Mouse (Mus musculus) heart, embryonic 13.5 days (tissue): ENCODE data around the gene Zfp428. TPM values are rescaled to one million over a fixed set of nuclear protein-coding genes. Genes with fewer than 3 reads are reported as not detected.
A peak's percentile ranks its signal among the peaks of the same experiment; 100 is the strongest.

ENCODE experiments used
- ATAC-seq: fragments of 200-750 bp; cut with Nextera tagmentation; 2 replicates; pipeline ENCODE4 v1.8.0; 2017; ENCODE audit warnings: moderate TSS enrichment; ENCODE audit not compliant: insufficient number of reproducible peaks, low FRiP score, low TSS enrichment; ENCODE audit errors: extremely low read depth
- H3K27ac ChIP-seq: fragments of 300-500 bp; sonication (generic); replicated peaks from 2 replicates; pipeline ENCODE4 v1.5.1; 2015; ENCODE audit warnings: moderate library complexity, mild to moderate bottlenecking, inconsistent platforms
- H3K27me3 ChIP-seq: fragments of 300-500 bp; sonication (generic); replicated peaks from 2 replicates; pipeline ENCODE4 v1.6.1; 2015; ENCODE audit warnings: mild to moderate bottlenecking, inconsistent platforms
- H3K36me3 ChIP-seq: fragments of 300-500 bp; sonication (generic); 2 replicates; pipeline ENCODE4 v1.6.1; 2015; ENCODE audit warnings: mild to moderate bottlenecking, inconsistent platforms
- H3K4me1 ChIP-seq: fragments of 300-500 bp; sonication (generic); 2 replicates; pipeline ENCODE4 v1.6.1; 2015; ENCODE audit warnings: inconsistent platforms
- H3K4me2 ChIP-seq: fragments of 300-500 bp; sonication (generic); 2 replicates; pipeline ENCODE4 v1.6.1; 2015; ENCODE audit warnings: inconsistent platforms, mild to moderate bottlenecking, moderate library complexity
- H3K4me3 ChIP-seq: fragments of 300-500 bp; sonication (generic); 2 replicates; pipeline ENCODE4 v1.5.1; 2015; ENCODE audit warnings: moderate library complexity, mild to moderate bottlenecking, inconsistent platforms
- H3K9ac ChIP-seq: fragments of 300-500 bp; sonication (generic); 2 replicates; pipeline ENCODE4 v1.6.1; 2015; ENCODE audit warnings: inconsistent platforms, mild to moderate bottlenecking, moderate library complexity
- H3K9me3 ChIP-seq: fragments of 300-500 bp; sonication (generic); 2 replicates; pipeline ENCODE4 v1.6.1; 2016; ENCODE audit warnings: inconsistent platforms
- WGBS: fragments of 180-500 bp; shearing (Covaris S2); methylation state at CpG from one replicate; pipeline ENCODE4 v1.1.7; 2015; ENCODE audit warnings: mixed read lengths; 5-methylcytosine and 5-hydroxymethylcytosine counted together
- polyA plus RNA-seq: library from polyadenylated mRNA; unstranded; fragments of >200 nt; fragmentation: Nextera tagmentation; extraction: Ambion mirVana; gene quantifications from 2 replicates; pipeline ENCODE4 v1.2.1, GENCODE M21; 2015

The Zfp428 gene
- polyA plus RNA-seq, 1 experiment from 2014 or later = 32.9 TPM

DNA sequence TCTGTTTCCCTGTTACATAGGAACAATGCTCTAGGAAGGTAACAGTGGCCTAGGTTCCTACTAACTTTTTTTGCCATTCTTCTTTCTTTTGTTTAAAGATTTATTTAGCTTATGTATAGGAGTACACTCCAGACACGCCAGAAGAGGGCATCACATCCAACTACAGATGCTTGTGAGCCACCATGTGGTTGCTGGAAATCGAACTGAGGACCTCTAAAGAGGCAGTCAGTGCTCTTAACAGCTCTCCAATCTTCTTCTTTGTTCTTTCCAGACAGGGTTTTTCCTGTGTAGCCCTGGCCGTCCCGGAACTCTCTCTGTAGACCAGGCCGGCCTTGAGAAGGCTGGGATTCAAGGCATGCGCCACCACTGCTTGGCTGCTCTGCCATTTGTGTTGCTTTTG lies 18.2 kb downstream of the Zfp428 start:
- H3K27ac ChIP-seq = no peak overlapping the region
- peaks cover 6% of the 10 kb centered on the region for H3K4me1 ChIP-seq
- peaks cover 3% of the 10 kb centered on the region; the same call in 1 of the 2 replicates for H3K27me3 ChIP-seq
- no peak overlapping the region for H3K4me2 ChIP-seq
- no peaks in the 10 kb centered on the region for H3K36me3 ChIP-seq
- ATAC-seq = no peak
- no peak overlapping the region for H3K4me3 ChIP-seq
- H3K9ac ChIP-seq = no peak overlapping the region
- 68% methylated on average over 6 of the region's 6 CpGs for WGBS
- H3K9me3 ChIP-seq = no peaks in the 10 kb centered on the region

DNA sequence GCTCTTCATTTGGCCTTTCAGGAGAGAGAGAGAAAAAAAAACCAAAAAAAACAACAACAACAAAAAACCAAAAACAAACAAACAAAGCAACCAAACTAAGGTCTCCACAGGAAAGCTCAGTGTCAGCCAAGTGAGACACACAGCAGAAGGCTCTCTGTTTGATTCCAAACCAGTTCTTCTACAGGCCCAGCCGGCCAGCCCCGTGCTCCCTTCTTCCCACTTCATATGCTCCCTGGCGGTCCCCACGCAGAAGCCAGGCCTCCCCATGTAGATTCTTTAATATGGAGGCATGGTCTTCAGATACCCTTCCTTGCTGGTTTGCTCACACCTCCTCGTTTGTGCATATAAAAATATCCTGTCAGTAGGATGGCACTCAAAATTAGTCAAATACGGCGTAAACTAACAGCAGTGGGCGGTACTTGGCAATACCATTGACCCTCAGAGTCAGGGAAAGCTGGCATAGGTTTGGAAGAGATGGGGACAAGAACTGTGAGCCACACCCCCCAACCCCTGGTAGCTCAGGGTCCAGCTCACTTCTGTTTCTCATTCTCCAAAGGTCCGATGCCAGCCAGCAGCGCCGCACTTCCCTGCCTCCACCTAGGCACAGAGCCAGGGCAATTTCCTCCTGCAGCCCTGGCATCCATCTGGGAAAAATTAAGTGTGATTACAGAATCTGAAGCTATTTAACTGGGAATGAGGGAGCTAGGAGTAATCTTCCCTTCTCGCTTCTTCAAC lies 19.0 kb downstream of the Zfp428 start:
- Histone ChIP-seq H3K27me3 (peaks cover 3% of the 10 kb centered on the region; the same call in 1 of the 2 replicates), H3K27ac (no peak overlapping the region), H3K36me3 (no peaks in the 10 kb centered on the region), H3K4me2 (no peak overlapping the region), H3K9ac (no peak overlapping the region), H3K4me1 (peaks cover 6% of the 10 kb centered on the region), H3K4me3 (no peak overlapping the region), H3K9me3 (no peaks in the 10 kb centered on the region)
- 80% methylated on average over 12 of the region's 12 CpGs for WGBS
- no peak for ATAC-seq

DNA sequence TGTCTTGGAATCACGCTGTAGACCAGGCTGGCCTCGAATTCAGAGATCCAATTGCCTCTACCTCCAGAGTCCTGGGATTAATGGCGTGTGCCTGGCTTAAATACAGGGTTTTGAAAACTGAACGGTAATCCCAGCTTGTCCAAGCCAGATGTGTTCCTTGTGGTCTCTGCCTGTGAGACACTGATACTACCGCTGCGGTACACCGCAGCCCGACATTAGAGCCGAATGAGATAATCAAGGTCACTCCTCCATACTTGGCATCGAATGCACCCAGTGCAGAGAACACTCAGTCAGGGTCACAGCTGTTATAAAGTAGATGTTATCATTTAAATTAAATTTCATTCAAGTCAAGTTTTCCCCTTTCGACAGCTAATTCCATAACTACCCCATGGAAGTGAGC lies 22.1 kb downstream of the Zfp428 start:
- H3K27ac ChIP-seq = no peak overlapping the region

DNA sequence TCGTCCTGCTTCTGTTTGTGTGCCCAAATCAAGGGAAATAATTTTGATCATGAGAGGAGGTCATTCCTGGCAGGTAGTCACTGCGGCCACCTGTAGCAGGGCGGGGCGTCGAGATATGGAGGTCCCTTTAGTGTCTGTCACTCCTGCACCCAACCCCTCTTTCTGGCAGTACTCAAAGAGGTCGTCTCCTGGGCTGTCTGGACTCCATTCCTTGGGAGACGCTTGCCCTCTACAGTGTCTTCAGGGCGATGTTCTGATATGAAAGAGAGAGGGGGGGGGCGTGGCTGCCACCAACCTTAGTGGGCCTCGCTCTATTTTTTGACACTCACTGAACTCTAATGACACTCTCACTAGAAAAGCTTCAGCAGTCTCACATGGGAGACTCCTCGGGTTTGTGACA lies 22.8 kb downstream of the Zfp428 start:
- peak overlapping the region; percentile 83 for H3K9ac ChIP-seq
- no peaks in the 10 kb centered on the region for H3K9me3 ChIP-seq
- peaks cover 14% of the 10 kb centered on the region for H3K27me3 ChIP-seq
- peak overlapping the region; percentile 87 for H3K4me2 ChIP-seq
- WGBS = 43% methylated on average over 11 of the region's 11 CpGs
- H3K4me3 ChIP-seq = peak overlapping the region; percentile 62
- H3K4me1 ChIP-seq = peaks cover 27% of the 10 kb centered on the region
- peaks cover 24% of the 10 kb centered on the region for H3K36me3 ChIP-seq
- peak overlapping the region; percentile 85 for H3K27ac ChIP-seq
- ATAC-seq = no peak

More for the DNA sequence above, 22.1 kb downstream of the Zfp428 start:
- H3K4me1 ChIP-seq = peaks cover 19% of the 10 kb centered on the region
- 0 out of 2 replicates have a peak overlapping the region, but pooled peaks have one; percentile 62 for H3K4me3 ChIP-seq
- peaks cover 10% of the 10 kb centered on the region for H3K27me3 ChIP-seq
- ATAC-seq = no peak
- H3K9me3 ChIP-seq = no peaks in the 10 kb centered on the region
- 88% methylated on average over 11 of the region's 11 CpGs for WGBS
- H3K4me2 ChIP-seq = no peak overlapping the region
- H3K9ac ChIP-seq = no peak overlapping the region
- H3K36me3 ChIP-seq = peaks cover 17% of the 10 kb centered on the region

DNA sequence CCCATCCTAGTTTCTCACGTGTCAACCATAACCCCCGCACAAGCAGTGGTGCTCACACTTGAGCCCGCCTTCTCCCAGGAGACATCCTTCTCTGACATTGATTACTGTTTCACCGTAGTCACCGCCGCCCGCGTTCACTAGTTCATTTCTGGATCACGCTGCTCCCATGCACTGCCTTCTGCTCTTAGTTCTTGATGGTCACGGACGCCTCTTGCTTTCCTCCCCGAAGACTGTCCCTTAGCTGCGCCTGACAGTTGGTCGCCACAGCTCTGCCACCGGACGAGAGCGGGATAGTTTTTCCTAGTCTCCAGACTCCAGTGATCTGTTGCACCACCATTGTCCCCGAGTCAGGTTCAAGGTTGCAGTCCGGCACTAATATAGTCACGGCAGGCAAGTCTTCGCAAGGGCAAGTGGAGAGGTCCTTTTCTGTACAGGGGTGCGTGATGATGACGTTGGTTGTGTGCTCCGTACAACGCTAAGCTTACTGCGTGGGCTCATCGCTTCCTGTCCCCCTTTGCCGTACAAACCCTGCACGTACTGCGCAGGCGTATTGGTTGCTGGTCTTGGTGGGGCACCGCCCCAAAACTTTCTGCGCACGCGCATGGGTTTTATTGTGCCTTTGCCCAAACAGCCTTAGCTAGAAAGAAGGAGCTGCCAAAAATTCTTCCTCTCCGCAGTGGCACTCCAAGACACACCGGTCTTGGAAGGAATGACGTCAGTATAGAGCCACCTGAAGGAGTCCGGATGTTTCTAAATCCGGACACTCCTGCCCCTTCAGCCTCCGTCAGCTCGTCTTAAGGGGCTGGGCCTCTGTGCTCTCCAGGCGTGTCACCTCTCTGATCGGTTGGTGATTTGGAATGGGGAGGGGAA lies 23.5 kb downstream of the Zfp428 start, which contains the start of gene Irgq:
Irgq (plus strand) TSS at position 628 of the 870 bp plus-strand sequence.
- under 1% methylated on average over 44 of the region's 44 CpGs for WGBS
- H3K27ac ChIP-seq = peak within 1 kb of the TSS; percentile 85
- peaks cover 27% of the 10 kb centered on the region for H3K4me1 ChIP-seq
- H3K9me3 ChIP-seq = no peaks in the 10 kb centered on the region
- H3K9ac ChIP-seq = peak within 1 kb of the TSS; percentile 93
- H3K4me2 ChIP-seq = peak within 1 kb of the TSS; percentile 87
- H3K4me3 ChIP-seq = peak within 1 kb of the TSS; percentile 62
- peak; percentile 85 for ATAC-seq
- peaks cover 14% of the 10 kb centered on the region for H3K27me3 ChIP-seq
- peaks cover 32% of the 10 kb centered on the region for H3K36me3 ChIP-seq

DNA sequence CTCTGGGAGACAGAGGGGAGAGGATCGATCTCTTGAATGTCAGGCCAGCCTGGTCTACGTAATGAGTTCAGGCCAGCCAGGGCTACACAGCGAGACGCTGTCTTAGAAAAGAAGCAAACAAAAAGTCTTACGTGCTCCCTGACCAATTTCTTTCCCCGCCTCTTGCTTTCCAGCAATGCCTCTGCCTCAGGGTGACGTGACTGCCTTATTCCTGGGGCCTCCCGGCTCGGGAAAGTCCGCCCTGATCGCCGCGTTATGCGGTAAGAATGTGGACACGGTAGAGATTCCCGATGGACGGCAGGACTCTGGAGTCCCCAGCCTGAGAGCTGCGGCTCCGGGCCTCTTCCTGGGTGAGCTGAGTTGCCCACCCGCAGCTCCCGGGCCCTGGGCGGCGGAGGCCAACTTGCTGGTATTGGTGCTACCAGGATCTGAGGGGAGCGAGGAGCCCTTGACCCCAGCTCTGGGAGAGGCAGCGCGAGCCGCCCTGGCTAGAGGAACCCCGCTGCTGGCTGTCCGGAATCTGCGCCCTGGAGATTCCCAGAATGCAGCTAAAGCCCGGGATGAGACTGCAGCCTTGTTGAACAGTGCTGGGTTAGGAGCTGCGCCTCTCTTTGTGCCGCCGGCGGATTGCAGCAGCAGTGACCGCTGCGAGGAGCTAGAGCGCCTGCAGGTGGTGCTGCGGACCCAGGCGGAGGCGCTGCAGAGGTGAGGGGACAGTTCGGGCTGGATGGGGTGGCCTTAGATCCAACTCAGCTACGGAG lies 24.6 kb downstream of the Zfp428 start:
- 2% methylated on average over 43 of the region's 43 CpGs for WGBS
- H3K36me3 ChIP-seq = peaks cover 42% of the 10 kb centered on the region
- peaks cover 14% of the 10 kb centered on the region for H3K27me3 ChIP-seq
- H3K4me3 ChIP-seq = peak overlapping the region; percentile 62
- ATAC-seq = peak; percentile 24; the same call in 1 of the 2 replicates
- H3K4me2 ChIP-seq = peak overlapping the region; percentile 87
- H3K27ac ChIP-seq = peak overlapping the region; percentile 85
- peaks cover 27% of the 10 kb centered on the region for H3K4me1 ChIP-seq
- peak overlapping the region; percentile 93 for H3K9ac ChIP-seq
- no peaks in the 10 kb centered on the region for H3K9me3 ChIP-seq

DNA sequence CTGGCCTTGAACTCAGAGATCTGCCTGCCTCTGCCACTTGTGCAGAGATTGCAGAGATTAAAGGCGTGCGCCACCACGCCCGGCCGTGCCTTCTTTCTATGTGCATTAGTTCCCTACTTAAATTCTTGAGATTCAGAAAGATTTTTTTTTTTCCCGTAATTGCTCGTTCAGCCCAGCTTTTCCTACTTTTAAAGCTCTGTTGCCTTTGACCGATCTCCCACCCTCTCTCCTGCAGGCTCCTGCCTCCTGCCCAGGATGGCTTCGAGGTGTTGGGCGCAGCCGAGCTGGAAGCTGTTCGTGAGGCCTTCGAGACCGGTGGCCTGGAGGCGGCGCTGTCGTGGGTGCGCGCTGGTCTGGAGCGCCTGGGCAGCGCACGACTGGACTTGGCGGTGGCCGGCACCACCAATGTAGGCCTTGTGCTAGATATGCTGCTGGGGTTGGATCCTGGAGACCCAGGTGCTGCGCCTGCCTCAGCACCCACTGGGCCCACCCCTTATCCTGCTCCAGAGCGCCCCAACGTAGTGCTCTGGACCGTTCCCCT lies 26.3 kb downstream of the Zfp428 start:
- Histone ChIP-seq H3K4me2 (no peak overlapping the region), H3K36me3 (peaks cover 45% of the 10 kb centered on the region), H3K27me3 (peaks cover 14% of the 10 kb centered on the region), H3K9me3 (no peaks in the 10 kb centered on the region), H3K4me3 (no peak overlapping the region), H3K9ac (no peak overlapping the region), H3K4me1 (peaks cover 27% of the 10 kb centered on the region), H3K27ac (no peak overlapping the region)
- 71% methylated on average over 28 of the region's 28 CpGs for WGBS
- ATAC-seq = no peak

DNA sequence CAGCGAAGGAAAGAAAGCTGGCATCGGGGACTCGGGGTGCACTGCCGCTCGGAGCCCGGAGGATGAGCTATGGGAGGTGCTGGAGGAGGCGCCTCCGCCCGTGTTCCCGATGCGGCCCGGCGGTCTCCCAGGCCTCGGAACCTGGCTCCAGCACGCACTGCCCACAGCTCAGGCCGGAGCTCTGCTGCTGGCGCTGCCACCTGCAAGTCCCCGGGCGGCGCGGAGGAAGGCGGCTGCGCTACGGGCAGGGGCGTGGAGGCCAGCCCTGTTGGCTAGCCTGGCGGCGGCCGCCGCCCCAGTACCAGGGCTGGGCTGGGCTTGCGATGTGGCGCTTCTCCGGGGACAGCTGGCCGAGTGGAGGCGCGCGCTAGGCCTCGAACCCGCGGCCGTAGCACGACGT lies 27.0 kb downstream of the Zfp428 start:
- Histone ChIP-seq H3K4me1 (peaks cover 27% of the 10 kb centered on the region), H3K27ac (no peak overlapping the region), H3K4me2 (peak overlapping the region; percentile 41), H3K4me3 (peak overlapping the region; percentile 12; the same call in 1 of the 2 replicates), H3K36me3 (peaks cover 45% of the 10 kb centered on the region), H3K9ac (peak overlapping the region; percentile 61), H3K27me3 (peaks cover 14% of the 10 kb centered on the region), H3K9me3 (no peaks in the 10 kb centered on the region)
- WGBS = 28% methylated on average over 42 of the region's 42 CpGs
- ATAC-seq = no peak

DNA sequence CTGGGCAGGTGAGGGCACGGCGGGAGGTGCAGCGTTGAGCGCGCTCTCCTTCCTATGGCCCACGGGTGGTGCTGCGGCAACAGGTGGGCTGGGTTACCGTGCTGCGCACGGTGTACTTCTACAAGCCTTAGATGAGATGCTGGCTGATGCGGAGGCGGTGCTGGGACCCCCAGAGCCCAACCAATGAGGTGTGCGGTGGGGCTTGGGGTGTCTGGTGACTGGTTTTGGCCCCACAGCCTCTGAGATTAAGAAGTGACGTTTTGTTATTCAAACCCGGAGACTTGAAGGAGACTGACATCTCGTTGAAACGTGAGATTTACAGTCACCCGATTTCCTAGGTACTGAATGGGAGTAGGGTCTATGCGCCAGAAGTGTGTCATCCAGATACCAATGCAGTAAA lies 27.5 kb downstream of the Zfp428 start:
- Histone ChIP-seq H3K27ac (no peak overlapping the region), H3K4me2 (peak overlapping the region; percentile 41), H3K9me3 (no peaks in the 10 kb centered on the region), H3K9ac (peak overlapping the region; percentile 61), H3K4me1 (peaks cover 26% of the 10 kb centered on the region), H3K27me3 (peaks cover 14% of the 10 kb centered on the region), H3K36me3 (peaks cover 45% of the 10 kb centered on the region), H3K4me3 (peak overlapping the region; percentile 12; the same call in 1 of the 2 replicates)
- WGBS = 36% methylated on average over 19 of the region's 19 CpGs
- ATAC-seq = no peak

DNA sequence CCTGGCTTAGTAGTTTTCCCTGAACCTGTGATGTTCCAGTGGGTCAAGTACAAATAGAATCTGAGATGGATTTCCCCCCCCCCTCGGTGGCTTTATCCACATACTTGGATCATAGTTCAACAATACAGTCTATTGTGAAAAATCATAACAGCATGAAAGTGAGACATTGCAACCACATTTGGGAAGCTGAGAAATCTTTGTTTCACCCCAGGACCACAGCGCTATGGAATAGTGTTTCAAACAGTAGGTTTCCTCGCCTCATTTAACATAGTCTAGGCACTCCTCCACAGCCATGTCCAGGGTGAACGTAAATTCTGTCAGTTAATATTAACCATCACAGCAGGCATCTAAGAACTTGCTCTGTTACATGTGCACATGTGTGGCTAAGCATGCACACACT lies 30.3 kb downstream of the Zfp428 start:
- Histone ChIP-seq H3K4me2 (no peak overlapping the region), H3K4me1 (peaks cover 17% of the 10 kb centered on the region), H3K4me3 (no peak overlapping the region), H3K36me3 (peaks cover 45% of the 10 kb centered on the region), H3K27me3 (peaks cover 14% of the 10 kb centered on the region), H3K9ac (no peak overlapping the region), H3K27ac (no peak overlapping the region), H3K9me3 (no peaks in the 10 kb centered on the region)
- no peak for ATAC-seq
- 82% methylated on average over 4 of the region's 4 CpGs for WGBS
